Mouse (Mus musculus): ENCODE measurements at regions not wholly inside any gene's neighbourhood (a gene's known extent, or its start where the extent isn't known, plus 50 kb on each side); places are given as distances from the start of the nearest gene placed in this dataset.

DNA sequence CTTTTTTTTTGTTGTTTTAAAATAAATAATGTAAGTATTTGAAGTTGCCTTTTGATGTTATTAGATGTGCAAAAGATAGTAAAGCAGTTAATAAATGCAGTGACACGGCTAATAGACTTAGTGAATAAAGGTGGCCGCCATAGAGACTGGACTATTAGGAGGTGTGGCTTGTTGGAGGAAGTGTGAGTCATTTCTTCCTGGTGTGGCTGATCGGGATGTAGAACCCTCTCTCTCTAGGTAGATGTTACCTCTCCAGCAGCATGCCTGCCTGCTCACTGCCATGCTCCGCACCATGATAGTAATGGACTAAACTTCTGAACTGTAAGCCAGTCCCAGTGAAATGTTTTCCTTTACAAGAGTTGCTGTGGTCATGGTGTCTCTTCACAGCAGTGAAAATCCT is 323.6 kb downstream of the 1810013L24Rik start:
- DNase-seq (ENCODE audit: low read depth, low spot score), result no peak
- Histone ChIP-seq H3K9me3 (ENCODE audit: control insufficient read depth, insufficient read depth, low read depth, low read length) (no peaks in the 10 kb centered on the region), H3K4me3 (ENCODE audit: insufficient read depth in 1 of 2, low read depth in 1 of 2, low read length in 2 of 2, poor library complexity in 1 of 2, severe bottlenecking in 1 of 2) (0 out of 4 replicates have a peak overlapping the region, but pooled peaks of 1 of the 2 experiments have one; percentile 14), H3K9ac (ENCODE audit: insufficient read depth, low read depth, low read length, poor library complexity, severe bottlenecking) (no peak overlapping the region), H3K27ac (ENCODE audit: insufficient read depth, low read depth, low read length, poor library complexity, severe bottlenecking) (no peak overlapping the region), H3K4me1 (ENCODE audit: control insufficient read depth in 2 of 2, insufficient read depth in 2 of 2, low read length in 2 of 2, poor library complexity in 1 of 2) (peaks cover 5 to 7% of the 10 kb centered on the region in 2 experiments; a peak in 3 of 4 replicates), H3K36me3 (ENCODE audit: control insufficient read depth, insufficient read depth, low read length, poor library complexity, severe bottlenecking) (0 out of 2 replicates have a peak, but pooled peaks cover 2% of the 10 kb centered on the region)
- in situ Hi-C loops (cut with MboI; ENCODE audit: low sequenced_read_pairs in 2 of 2, unreplicated experiment in 2 of 2), result no loop called here
- no peak for TF ChIP-seq MAFK (IDR thresholded peaks at IDR 0.05; ENCODE audit: insufficient read depth, low read depth, low read length)
- no peak for TF ChIP-seq HCFC1 (IDR thresholded peaks at IDR 0.05; ENCODE audit: borderline replicate concordance, insufficient read depth, low read length)
- no peak for TF ChIP-seq CHD2 (IDR thresholded peaks at IDR 0.05; ENCODE audit: low read depth, low read length)
- no peak for TF ChIP-seq ZNF384 (IDR thresholded peaks at IDR 0.05; ENCODE audit: low read depth, low read length)
- TF ChIP-seq ZC3H11A (IDR thresholded peaks at IDR 0.05; ENCODE audit: borderline replicate concordance, low read depth, low read length), result no peak

DNA sequence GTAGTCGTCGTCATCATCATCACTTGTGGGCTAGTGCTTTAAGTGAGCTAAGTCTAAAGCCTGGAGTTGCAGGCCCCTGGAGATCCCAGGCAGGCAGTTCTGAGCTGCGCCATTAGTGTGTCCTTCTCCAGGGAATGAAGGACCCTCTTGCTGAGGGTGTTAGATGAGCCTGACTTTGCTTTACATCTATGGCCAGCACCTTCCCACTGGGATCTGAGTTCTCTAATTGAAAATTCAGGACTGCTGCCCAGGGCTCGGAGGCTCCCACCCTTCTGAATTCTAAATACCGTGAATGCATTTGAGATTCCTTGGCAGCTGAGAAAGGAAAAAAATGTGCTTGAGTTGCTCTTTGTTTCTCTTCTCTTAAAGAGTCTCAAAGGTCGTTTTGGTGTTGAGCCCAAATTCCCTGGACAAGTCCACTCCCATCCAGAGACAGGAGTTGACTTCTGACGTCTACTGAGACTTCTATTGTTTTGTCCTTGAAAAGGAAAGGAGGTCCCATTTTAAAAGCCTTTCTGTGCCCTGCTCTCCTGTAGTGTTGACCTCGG is 335.9 kb downstream of the 1810013L24Rik start:
- peaks cover 2% of the 10 kb centered on the region in 2 experiments; a peak in 2 of 4 replicates for H3K4me1 ChIP-seq (ENCODE audit: control insufficient read depth in 2 of 2, insufficient read depth in 2 of 2, low read length in 2 of 2, poor library complexity in 1 of 2)
- H3K27ac ChIP-seq (ENCODE audit: insufficient read depth, low read depth, low read length, poor library complexity, severe bottlenecking), result no peak overlapping the region
- H3K4me3 ChIP-seq (ENCODE audit: insufficient read depth in 1 of 2, low read depth in 1 of 2, low read length in 2 of 2, poor library complexity in 1 of 2, severe bottlenecking in 1 of 2), result no peak overlapping the region
- H3K36me3 ChIP-seq (ENCODE audit: control insufficient read depth, insufficient read depth, low read length, poor library complexity, severe bottlenecking), result no peaks in the 10 kb centered on the region
- no peak overlapping the region for H3K9ac ChIP-seq (ENCODE audit: insufficient read depth, low read depth, low read length, poor library complexity, severe bottlenecking)
- H3K9me3 ChIP-seq (ENCODE audit: control insufficient read depth, insufficient read depth, low read depth, low read length), result no peaks in the 10 kb centered on the region
- no peak for DNase-seq (ENCODE audit: low read depth, low spot score)
- in situ Hi-C loops (cut with MboI; ENCODE audit: low sequenced_read_pairs in 2 of 2, unreplicated experiment in 2 of 2), result no loop called here
- TF ChIP-seq CHD2 (IDR thresholded peaks at IDR 0.05; ENCODE audit: low read depth, low read length), result no peak

DNA sequence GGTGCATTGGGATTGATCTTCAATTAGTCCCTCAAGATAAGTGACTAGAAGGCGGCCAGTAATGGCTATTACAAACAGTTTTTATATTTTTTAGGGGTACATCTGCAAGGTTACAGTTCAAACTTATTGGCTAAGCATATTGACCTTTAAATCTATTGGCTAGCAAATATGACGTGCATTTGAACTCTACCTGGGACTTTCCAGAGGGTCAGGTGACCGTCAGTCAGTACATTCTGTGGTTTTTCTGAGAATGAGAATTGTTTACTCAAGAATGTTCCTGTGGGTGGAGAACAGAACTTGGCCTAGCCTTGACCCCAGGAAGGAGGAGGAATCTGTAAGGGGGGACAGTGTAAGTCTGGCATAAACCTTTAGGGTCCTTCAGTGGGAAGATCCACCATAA is 346.5 kb downstream of the 1810013L24Rik start:
- no peaks in the 10 kb centered on the region for H3K4me1 ChIP-seq (ENCODE audit: control insufficient read depth in 2 of 2, insufficient read depth in 2 of 2, low read length in 2 of 2, poor library complexity in 1 of 2)
- TF ChIP-seq ZC3H11A (IDR thresholded peaks at IDR 0.05; ENCODE audit: borderline replicate concordance, low read depth, low read length), result no peak
- no peak for TF ChIP-seq HCFC1 (IDR thresholded peaks at IDR 0.05; ENCODE audit: borderline replicate concordance, insufficient read depth, low read length)
- no peak for TF ChIP-seq CHD2 (IDR thresholded peaks at IDR 0.05; ENCODE audit: low read depth, low read length)
- no peak for TF ChIP-seq ZNF384 (IDR thresholded peaks at IDR 0.05; ENCODE audit: low read depth, low read length)
- TF ChIP-seq MAFK (IDR thresholded peaks at IDR 0.05; ENCODE audit: insufficient read depth, low read depth, low read length), result no peak
- no peaks in the 10 kb centered on the region for H3K9me3 ChIP-seq (ENCODE audit: control insufficient read depth, insufficient read depth, low read depth, low read length)
- H3K4me3 ChIP-seq (ENCODE audit: insufficient read depth in 1 of 2, low read depth in 1 of 2, low read length in 2 of 2, poor library complexity in 1 of 2, severe bottlenecking in 1 of 2), result no peak overlapping the region
- H3K36me3 ChIP-seq (ENCODE audit: control insufficient read depth, insufficient read depth, low read length, poor library complexity, severe bottlenecking), result no peaks in the 10 kb centered on the region
- no peak for DNase-seq (ENCODE audit: low read depth, low spot score)
- H3K9ac ChIP-seq (ENCODE audit: insufficient read depth, low read depth, low read length, poor library complexity, severe bottlenecking), result no peak overlapping the region
- in situ Hi-C loops (cut with MboI; ENCODE audit: low sequenced_read_pairs in 2 of 2, unreplicated experiment in 2 of 2), result no loop called here
- no peak overlapping the region for H3K27ac ChIP-seq (ENCODE audit: insufficient read depth, low read depth, low read length, poor library complexity, severe bottlenecking)

- TF ChIP-seq MAFK (IDR thresholded peaks at IDR 0.05; ENCODE audit: insufficient read depth, low read depth, low read length) (no peak), HCFC1 (IDR thresholded peaks at IDR 0.05; ENCODE audit: borderline replicate concordance, insufficient read depth, low read length) (no peak), ZNF384 (IDR thresholded peaks at IDR 0.05; ENCODE audit: low read depth, low read length) (no peak), CHD2 (IDR thresholded peaks at IDR 0.05; ENCODE audit: low read depth, low read length) (no peak), ZC3H11A (IDR thresholded peaks at IDR 0.05; ENCODE audit: borderline replicate concordance, low read depth, low read length) (no peak)
- no peaks in the 10 kb centered on the region for H3K9me3 ChIP-seq (ENCODE audit: control insufficient read depth, insufficient read depth, low read depth, low read length)
- H3K4me3 ChIP-seq (ENCODE audit: insufficient read depth in 1 of 2, low read depth in 1 of 2, low read length in 2 of 2, poor library complexity in 1 of 2, severe bottlenecking in 1 of 2), result peak overlapping the region; percentile 14 to 28; a peak in 1 of 4 replicates
- in situ Hi-C loops (cut with MboI; ENCODE audit: low sequenced_read_pairs in 2 of 2, unreplicated experiment in 2 of 2), result no loop called here
- peak; percentile 12 for DNase-seq (ENCODE audit: low read depth, low spot score)
- no peak overlapping the region for H3K27ac ChIP-seq (ENCODE audit: insufficient read depth, low read depth, low read length, poor library complexity, severe bottlenecking)
- peak overlapping the region; percentile 23; the same call in 1 of the 2 replicates for H3K9ac ChIP-seq (ENCODE audit: insufficient read depth, low read depth, low read length, poor library complexity, severe bottlenecking)
- peaks cover 4 to 6% of the 10 kb centered on the region in 2 experiments; a peak in 3 of 4 replicates for H3K4me1 ChIP-seq (ENCODE audit: control insufficient read depth in 2 of 2, insufficient read depth in 2 of 2, low read length in 2 of 2, poor library complexity in 1 of 2)
- no peaks in the 10 kb centered on the region for H3K36me3 ChIP-seq (ENCODE audit: control insufficient read depth, insufficient read depth, low read length, poor library complexity, severe bottlenecking)
Observed at GRCm38 (mm10) chr16:9195821-9196220, 365.9 kb downstream of the 1810013L24Rik start.

All from ES-E14 (cell line).